Mouse (Mus musculus) kidney, postnatal 4 days (tissue): Measurements from ENCODE around the gene Pax1.
A peak's percentile ranks its signal among the peaks of the same experiment; 100 is the strongest.

Experiments used
- DNase-seq, 2 experiments: peaks; one replicate each; pipeline ENCODE4 v3.0.0; 2021; ENCODE audit warnings: mixed read lengths in 2 of 2

Gene Pax1

DNA sequence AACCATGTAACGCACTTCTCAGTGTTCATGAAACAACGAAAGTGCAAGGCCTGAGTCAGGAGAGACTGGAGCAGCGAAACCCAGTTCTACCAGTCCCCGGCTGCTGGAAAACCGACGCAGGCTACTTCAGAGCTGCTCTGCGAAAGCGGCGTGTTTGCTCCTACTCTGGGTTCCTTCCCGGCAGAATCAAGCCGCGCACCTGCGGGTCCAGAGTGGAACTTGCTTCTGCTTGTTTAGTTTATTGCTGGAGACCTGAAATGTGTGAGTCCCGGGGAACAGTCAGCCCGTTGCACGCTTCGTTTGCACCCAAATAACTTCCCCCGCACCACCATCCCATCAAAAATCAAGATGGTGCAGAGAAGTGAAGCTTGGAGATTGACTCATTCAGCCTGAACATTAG, at the start of gene Pax1:
Gene Pax1 (plus strand): TSS at position 345 of the 400 bp plus-strand sequence.
- peak in 1 of 2 experiments; percentile 25 for DNase-seq

- peak; percentile 37 to 48 for DNase-seq
These were observed 40.7 kb upstream of the Pax1 start for GRCm38 (mm10) chr2:147321036-147321435.

GRCm38 (mm10) chr2:147325178-147325577, 36.5 kb upstream of the Pax1 start:
- DNase-seq = no peak

GRCm38 (mm10) chr2:147332731-147333130, 29.0 kb upstream of the Pax1 start:
- no peak for DNase-seq

DNA sequence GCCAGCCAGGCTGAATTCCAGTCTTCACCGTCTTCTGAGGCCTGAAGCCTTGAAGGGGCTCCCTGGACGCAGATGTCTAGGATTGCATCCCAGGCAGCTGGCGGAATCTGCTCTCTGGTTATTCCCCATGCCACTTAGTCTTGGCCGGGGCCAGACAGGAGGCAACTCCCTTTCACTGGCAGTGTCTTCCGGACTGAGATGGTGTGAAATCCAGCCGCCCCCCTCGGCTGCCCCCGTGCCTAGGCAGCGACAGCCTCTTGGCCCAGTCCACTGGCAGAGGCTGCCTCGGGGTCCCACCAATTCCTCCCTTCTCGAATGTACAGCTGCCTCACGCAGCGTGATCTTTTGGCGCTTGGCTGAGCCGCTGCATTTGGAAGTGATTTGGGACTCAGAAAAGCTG, 23.0 kb upstream of the Pax1 start:
- peak in 1 of 2 experiments; percentile 3 for DNase-seq

- DNase-seq = no peak
These were observed 21.9 kb upstream of the Pax1 start for GRCm38 (mm10) chr2:147339796-147340195.

DNA sequence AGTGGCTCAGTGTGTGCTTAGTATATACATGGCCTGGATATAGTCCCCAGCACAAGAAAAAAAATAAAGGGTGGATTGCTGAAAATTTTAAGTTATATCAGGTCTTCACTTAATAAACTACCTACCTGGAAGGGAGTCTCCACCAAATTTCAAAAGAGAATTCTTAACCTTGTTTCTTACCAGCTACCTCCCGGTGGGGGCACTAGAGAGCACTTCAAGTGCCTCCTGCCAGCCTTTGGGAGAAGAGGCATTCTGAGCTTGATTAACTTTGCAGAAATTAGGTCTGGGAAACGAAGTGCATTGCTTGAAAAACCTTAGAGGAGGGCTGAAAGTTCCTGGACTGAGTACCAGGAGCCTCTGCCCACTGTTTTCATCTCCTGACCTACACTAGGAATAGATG, 19.5 kb upstream of the Pax1 start:
- peak; percentile 34 to 45 for DNase-seq

DNA sequence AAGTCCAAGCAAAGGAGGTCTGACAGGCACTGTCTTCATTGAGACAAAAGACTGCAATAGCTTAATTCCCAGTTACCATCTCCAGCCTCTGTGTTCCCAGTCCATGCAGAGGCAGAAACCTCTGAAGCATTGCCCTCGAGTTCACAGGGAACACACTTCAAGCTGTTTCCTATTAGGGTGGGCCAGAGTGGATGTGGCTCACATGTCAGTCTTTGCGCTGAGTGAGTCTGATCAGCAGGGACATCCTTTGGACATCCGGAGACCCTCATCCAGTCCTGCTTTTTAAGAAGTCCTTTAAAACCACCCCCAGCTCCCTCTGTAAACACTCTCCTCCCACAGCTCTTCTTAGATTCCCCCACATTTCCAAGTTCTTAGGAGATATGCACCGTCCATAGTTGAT, 2.0 kb upstream of the Pax1 start:
- no peak for DNase-seq

- DNase-seq = no peak
These were observed 1.3 kb upstream of the Pax1 start for GRCm38 (mm10) chr2:147360401-147360800.

- DNase-seq = no peak
These were observed 869 bp upstream of the Pax1 start for GRCm38 (mm10) chr2:147360856-147361255.

DNA sequence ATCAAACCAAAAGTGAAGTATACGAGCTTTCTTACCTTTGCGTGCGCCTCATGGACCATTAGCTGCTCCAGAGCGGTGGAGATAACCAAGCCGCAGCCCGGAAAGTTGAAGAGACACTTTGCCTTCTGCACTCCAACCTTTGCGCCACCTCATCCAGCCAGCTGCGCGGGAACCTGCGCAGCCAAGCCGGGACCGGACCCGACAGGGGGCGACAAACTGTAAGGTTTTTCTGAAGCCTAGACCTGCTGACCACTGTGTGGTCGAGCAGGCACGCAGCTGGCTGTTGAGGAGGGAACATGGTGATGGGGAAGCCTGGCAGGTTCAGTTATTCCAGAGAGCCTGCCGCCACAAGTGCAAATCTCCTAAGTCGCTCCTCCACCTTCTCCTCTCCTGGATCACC, 591 bp downstream of the Pax1 start:
- peak; percentile 81 to 86 for DNase-seq

GRCm38 (mm10) chr2:147363401-147364130, 1.8 kb downstream of the Pax1 start:
- DNase-seq = no peak

DNA sequence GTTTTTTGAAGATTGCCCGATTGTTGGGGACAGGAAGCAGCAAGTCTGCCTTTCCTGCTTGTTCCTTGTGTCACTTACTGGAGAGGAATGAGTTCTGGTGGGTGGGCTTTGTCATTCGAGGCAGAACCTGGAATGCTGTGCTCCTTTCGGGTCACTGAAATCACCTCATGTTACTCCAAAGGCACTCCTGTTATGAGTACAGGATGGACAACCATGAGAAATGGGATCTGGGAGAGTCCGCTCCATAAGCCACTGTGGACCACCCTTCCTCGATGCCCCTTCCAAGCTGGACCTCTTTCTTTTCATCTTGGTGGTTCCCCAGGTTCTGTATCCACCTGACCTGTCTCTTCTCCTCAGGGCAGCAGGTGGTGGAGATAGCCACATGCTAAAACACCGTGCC, 2.5 kb downstream of the Pax1 start:
- no peak for DNase-seq

- DNase-seq = peak; percentile 25 to 36
These were observed 3.5 kb downstream of the Pax1 start for GRCm38 (mm10) chr2:147364982-147365907.

GRCm38 (mm10) chr2:147365908-147366630, 4.3 kb downstream of the Pax1 start:
- DNase-seq = no peak

GRCm38 (mm10) chr2:147367246-147367820, 5.6 kb downstream of the Pax1 start:
- DNase-seq = no peak

GRCm38 (mm10) chr2:147367911-147368591, 6.3 kb downstream of the Pax1 start:
- DNase-seq = peak; percentile 17 to 43

- DNase-seq = no peak
These were observed 7.8 kb downstream of the Pax1 start for GRCm38 (mm10) chr2:147369561-147369960.

DNA sequence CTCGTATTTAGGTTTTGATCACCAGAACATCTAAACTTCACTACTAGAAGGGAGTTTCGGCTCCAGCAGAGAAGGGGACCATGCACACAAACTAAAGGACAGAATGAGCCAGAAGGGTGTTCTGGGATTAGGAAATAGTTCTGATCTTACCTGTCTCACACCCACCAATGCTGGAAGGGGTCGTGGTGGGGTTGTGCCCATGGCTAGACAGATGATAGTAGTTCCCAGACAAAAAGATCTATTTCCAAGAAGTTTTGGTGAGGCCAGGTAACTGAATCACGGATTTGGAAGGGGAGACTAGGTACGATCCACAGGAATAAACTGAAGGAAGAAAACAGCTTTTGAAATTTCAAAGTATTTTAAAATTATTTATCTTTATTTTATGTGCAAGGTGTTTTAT, 8.4 kb downstream of the Pax1 start:
- no peak for DNase-seq

- DNase-seq = no peak
These were observed 9.6 kb downstream of the Pax1 start for GRCm38 (mm10) chr2:147371289-147371688.

GRCm38 (mm10) chr2:147371840-147372239, 10.1 kb downstream of the Pax1 start:
- DNase-seq = no peak
